Mouse (Mus musculus) liver, adult 2 months (tissue): ENCODE measurements at regions not wholly inside any gene's neighbourhood (a gene's known extent, or its start where the extent isn't known, plus 50 kb on each side); places are given as distances from the start of the nearest gene placed in this dataset.

ENCODE experiments used
- DNase-seq: peaks from one replicate; pipeline ENCODE4 v3.0.0-alpha.2; 2011; ENCODE audit warnings: low read depth, low spot score; ENCODE audit errors: extremely low read depth
- H3K27ac ChIP-seq: fragments of 200-500 bp; replicated peaks from 2 replicates; pipeline ENCODE4 v1.5.1; 2012; ENCODE audit warnings: low read depth, mild to moderate bottlenecking, control low read depth, inconsistent platforms, low read length; ENCODE audit not compliant: insufficient read depth
- H3K27me3 ChIP-seq: fragments of 200-500 bp; 2 replicates; pipeline ENCODE4 v1.6.1; 2012; ENCODE audit warnings: mild to moderate bottlenecking, moderate library complexity, low read length, inconsistent platforms; ENCODE audit not compliant: control insufficient read depth, insufficient read depth
- H3K36me3 ChIP-seq: fragments of 200-500 bp; 2 replicates; pipeline ENCODE4 v1.6.1; 2012; ENCODE audit warnings: low read length, inconsistent platforms; ENCODE audit not compliant: control insufficient read depth, insufficient read depth
- H3K4me1 ChIP-seq: fragments of 200-500 bp; 2 replicates; pipeline ENCODE4 v1.6.1; 2011; ENCODE audit warnings: low read length; ENCODE audit not compliant: control insufficient read depth, insufficient read depth
- H3K4me3 ChIP-seq: fragments of 200-500 bp; 2 replicates; pipeline ENCODE4 v1.5.1; 2011; ENCODE audit warnings: low read depth, mild to moderate bottlenecking, control low read depth, low read length, moderate library complexity; ENCODE audit not compliant: insufficient read depth
- H3K79me2 ChIP-seq: fragments of 200-500 bp; 2 replicates; pipeline ENCODE4 v1.6.1; 2012; ENCODE audit warnings: inconsistent platforms, mild to moderate bottlenecking, low read length, moderate library complexity; ENCODE audit not compliant: control insufficient read depth, insufficient read depth
- H3K9ac ChIP-seq: fragments of 200-500 bp; 2 replicates; pipeline ENCODE4 v1.6.1; 2012; ENCODE audit warnings: low read depth, mild to moderate bottlenecking, control low read depth, inconsistent platforms, low read length
- CTCF ChIP-seq: fragments of 200-500 bp; IDR thresholded peaks from 2 replicates; pipeline ENCODE4 v1.5.1; 2011; ENCODE audit warnings: low read depth, low read length, control low read depth
- POLR2A ChIP-seq: fragments of 200-500 bp; IDR thresholded peaks from 2 replicates; pipeline ENCODE4 v1.6.1; 2011; ENCODE audit warnings: low read length, control low read depth; ENCODE audit not compliant: insufficient read depth; ENCODE audit errors: extremely low read depth
- WGBS: fragments of 180-500 bp; shearing (Covaris S2); methylation state at CpG from one replicate; pipeline ENCODE4 v1.1.7; 2018; 5-methylcytosine and 5-hydroxymethylcytosine counted together

GRCm38 (mm10) chr1:177573017-177573725 lies 131.0 kb downstream of the Zbtb18 start:
- no peaks in the 10 kb centered on the region for H3K79me2 ChIP-seq

DNA sequence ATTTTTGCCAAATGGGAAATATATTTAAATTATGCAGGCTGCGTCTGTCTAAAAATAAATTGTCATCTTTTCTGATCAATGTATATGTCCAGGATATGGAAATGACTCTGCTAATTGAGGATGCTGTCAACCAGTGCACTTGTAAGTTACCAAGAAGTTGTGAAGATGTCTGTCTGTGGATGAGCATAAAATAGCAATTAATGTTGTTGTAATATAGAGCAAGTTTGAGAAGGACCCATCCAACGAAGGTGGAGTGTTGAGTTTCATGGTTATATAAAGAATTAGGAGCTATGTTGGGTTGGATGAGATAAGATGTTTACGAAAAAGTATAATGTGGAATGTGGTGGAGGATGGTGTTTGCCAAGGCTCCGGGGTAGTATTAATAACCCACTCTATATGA lies 131.6 kb downstream of the Zbtb18 start:
- Histone ChIP-seq H3K27ac (no peak overlapping the region), H3K27me3 (no peaks in the 10 kb centered on the region), H3K9ac (no peak overlapping the region), H3K4me1 (no peaks in the 10 kb centered on the region), H3K79me2 (no peaks in the 10 kb centered on the region), H3K36me3 (no peaks in the 10 kb centered on the region), H3K4me3 (no peak overlapping the region)
- no peak for DNase-seq
- 86% methylated on average over 4 of the region's 4 CpGs for WGBS
- TF ChIP-seq POLR2A (no peak), CTCF (no peak)

More at GRCm38 (mm10) chr1:177573017-177573725, 131.0 kb downstream of the Zbtb18 start:
- Histone ChIP-seq H3K36me3 (no peaks in the 10 kb centered on the region), H3K27me3 (no peaks in the 10 kb centered on the region), H3K4me1 (no peaks in the 10 kb centered on the region), H3K4me3 (no peak overlapping the region), H3K9ac (no peak overlapping the region), H3K27ac (no peak overlapping the region)
- DNase-seq: no peak
- 90% methylated on average over 17 of the region's 17 CpGs for WGBS
- TF ChIP-seq POLR2A: no peak
- TF ChIP-seq CTCF: no peak

DNA sequence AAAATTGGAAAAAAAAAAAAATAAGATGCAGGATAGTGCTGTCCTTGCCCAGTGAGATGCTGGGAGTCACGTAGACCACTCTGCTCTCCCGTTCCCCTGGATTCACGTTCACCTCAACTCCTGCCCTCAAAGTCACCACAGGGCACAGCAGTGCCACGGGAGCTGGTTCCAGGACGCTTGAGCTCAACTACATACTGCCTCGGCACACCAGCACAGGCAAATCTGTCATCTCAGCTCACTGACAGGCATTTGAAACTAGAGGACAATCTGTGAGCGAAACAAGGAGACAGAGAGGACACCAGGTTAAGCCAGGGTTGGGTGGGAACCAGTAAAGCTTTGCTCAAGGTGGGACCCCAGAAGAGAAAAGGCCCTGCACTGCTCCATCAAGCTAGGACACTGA lies 132.2 kb downstream of the Zbtb18 start:
- Histone ChIP-seq H3K4me3 (no peak overlapping the region), H3K27ac (no peak overlapping the region), H3K79me2 (no peaks in the 10 kb centered on the region), H3K36me3 (no peaks in the 10 kb centered on the region), H3K4me1 (no peaks in the 10 kb centered on the region), H3K27me3 (no peaks in the 10 kb centered on the region), H3K9ac (no peak overlapping the region)
- TF ChIP-seq POLR2A (no peak), CTCF (no peak)
- 90% methylated on average over 7 of the region's 7 CpGs for WGBS
- no peak for DNase-seq

- no peak overlapping the region for H3K4me3 ChIP-seq
- WGBS: 77% methylated on average over 5 of the region's 5 CpGs
- H3K27ac ChIP-seq: no peak overlapping the region
- H3K79me2 ChIP-seq: no peaks in the 10 kb centered on the region
- DNase-seq: no peak
- H3K9ac ChIP-seq: no peak overlapping the region
- TF ChIP-seq CTCF (no peak), POLR2A (no peak)
- no peaks in the 10 kb centered on the region for H3K36me3 ChIP-seq
- H3K27me3 ChIP-seq: no peaks in the 10 kb centered on the region
- no peaks in the 10 kb centered on the region for H3K4me1 ChIP-seq
These were observed 142.2 kb downstream of the Zbtb18 start for GRCm38 (mm10) chr1:177584302-177584886.

DNA sequence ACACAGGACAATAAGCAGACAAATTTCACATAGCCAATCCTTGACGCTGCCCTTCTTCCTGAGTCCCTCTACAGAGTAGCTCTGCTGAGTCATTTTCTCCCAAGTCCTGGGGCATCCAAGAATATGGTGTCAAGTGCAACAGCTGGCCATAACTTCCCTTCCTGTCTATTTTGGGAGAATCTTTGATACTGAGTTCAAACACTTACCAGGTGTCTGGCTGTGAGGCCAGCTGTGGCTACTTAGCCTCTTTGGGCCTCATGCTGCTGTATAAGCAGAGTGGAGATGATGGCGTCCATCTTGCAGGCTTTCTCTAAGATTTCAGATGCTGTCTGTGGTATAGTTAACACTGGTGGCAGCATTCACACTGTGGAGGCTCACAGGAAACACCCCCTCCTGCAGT lies 143.2 kb downstream of the Zbtb18 start:
- DNase-seq: no peak
- Histone ChIP-seq H3K79me2 (no peaks in the 10 kb centered on the region), H3K27ac (no peak overlapping the region), H3K4me1 (no peaks in the 10 kb centered on the region), H3K4me3 (no peak overlapping the region), H3K36me3 (no peaks in the 10 kb centered on the region), H3K9ac (no peak overlapping the region), H3K27me3 (no peaks in the 10 kb centered on the region)
- 93% methylated on average over 2 of the region's 2 CpGs for WGBS
- TF ChIP-seq POLR2A (no peak), CTCF (no peak)

- no peak for DNase-seq
- 91% methylated on average over 7 of the region's 7 CpGs for WGBS
These were observed 140.6 kb upstream of the 1700016C15Rik start for GRCm38 (mm10) chr1:177589034-177589433.

More at GRCm38 (mm10) chr1:177589034-177589433, 140.6 kb upstream of the 1700016C15Rik start:
- TF ChIP-seq CTCF (no peak), POLR2A (no peak)
- Histone ChIP-seq H3K9ac (no peak overlapping the region), H3K27ac (no peak overlapping the region), H3K27me3 (no peaks in the 10 kb centered on the region), H3K4me1 (no peaks in the 10 kb centered on the region), H3K79me2 (no peaks in the 10 kb centered on the region), H3K36me3 (no peaks in the 10 kb centered on the region), H3K4me3 (no peak overlapping the region)
